Mouse (Mus musculus): ENCODE measurements around the gene Klf9.

GRCm38 (mm10) chr19:23135349-23136201, 5.5 kb upstream of the Klf9 start:
- no peak for TF ChIP-seq GATA1 (IDR thresholded peaks at IDR 0.05; ENCODE audit: low read length)
- TF ChIP-seq TAL1 (IDR thresholded peaks at IDR 0.05; ENCODE audit: low read length) = no peak
